Mouse (Mus musculus) hindbrain, embryonic 10.5 days (tissue): ENCODE measurements at regions not wholly inside any gene's neighbourhood (a gene's known extent, or its start where the extent isn't known, plus 50 kb on each side); places are given as distances from the start of the nearest gene placed in this dataset.

ENCODE experiments used
- DNase-seq: peaks from one replicate; pipeline ENCODE4 v3.0.0-alpha.2; 2017; ENCODE audit warnings: low spot score
- H3K27ac ChIP-seq: fragments of 300-500 bp; sonication (generic); 2 replicates; pipeline ENCODE4 v1.5.1; 2016; ENCODE audit warnings: mild to moderate bottlenecking, moderate library complexity
- H3K27me3 ChIP-seq: fragments of 300-500 bp; sonication (generic); 2 replicates; pipeline ENCODE4 v1.6.1; 2016; ENCODE audit warnings: mild to moderate bottlenecking; ENCODE audit not compliant: poor library complexity, insufficient read depth, severe bottlenecking
- H3K36me3 ChIP-seq: fragments of 300-500 bp; sonication (generic); 2 replicates; pipeline ENCODE4 v1.6.1; 2016; ENCODE audit warnings: mild to moderate bottlenecking, moderate library complexity
- H3K4me1 ChIP-seq: fragments of 300-500 bp; sonication (generic); replicated peaks from 2 replicates; pipeline ENCODE4 v1.6.1; 2016; ENCODE audit warnings: mild to moderate bottlenecking
- H3K4me3 ChIP-seq: fragments of 300-500 bp; sonication (generic); 2 replicates; pipeline ENCODE4 v1.5.1; 2016; ENCODE audit warnings: mild to moderate bottlenecking, moderate library complexity
- H3K9me3 ChIP-seq: fragments of 300-500 bp; sonication (generic); 2 replicates; pipeline ENCODE4 v1.6.1; 2016; ENCODE audit warnings: mild to moderate bottlenecking, moderate library complexity
- WGBS: fragments of 180-500 bp; shearing (Covaris S2); methylation state at CpG from one replicate; pipeline ENCODE4 v1.1.7; 2016; 5-methylcytosine and 5-hydroxymethylcytosine counted together

DNA sequence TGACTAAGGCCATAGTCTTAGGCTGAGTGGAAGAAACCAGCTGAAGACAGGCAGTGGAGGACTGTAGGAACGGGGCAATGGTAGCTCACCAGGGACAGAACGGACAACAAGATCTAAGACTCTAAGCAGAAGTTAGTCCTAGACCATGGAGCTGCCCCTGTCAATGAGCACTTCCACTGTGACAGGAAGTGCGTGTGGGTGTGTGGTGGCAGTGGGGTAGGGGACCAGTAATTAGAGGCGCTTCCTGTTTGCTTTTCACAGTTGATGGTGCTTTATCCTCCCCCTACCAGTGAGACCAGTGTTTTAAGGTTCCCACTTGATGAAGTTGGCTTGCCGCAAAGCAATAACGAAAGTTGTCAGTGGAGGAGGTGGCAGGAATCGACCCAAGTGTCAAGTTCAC is 168.4 kb upstream of the 4930535I16Rik start:
- no peak for DNase-seq
- no peaks in the 10 kb centered on the region for H3K36me3 ChIP-seq
- no peak overlapping the region for H3K4me3 ChIP-seq
- no peaks in the 10 kb centered on the region for H3K9me3 ChIP-seq
- 85% methylated on average over 7 of the region's 7 CpGs for WGBS
- peaks cover 2% of the 10 kb centered on the region; the same call in 1 of the 2 replicates for H3K4me1 ChIP-seq
- H3K27me3 ChIP-seq: no peaks in the 10 kb centered on the region
- no peak overlapping the region for H3K27ac ChIP-seq

DNA sequence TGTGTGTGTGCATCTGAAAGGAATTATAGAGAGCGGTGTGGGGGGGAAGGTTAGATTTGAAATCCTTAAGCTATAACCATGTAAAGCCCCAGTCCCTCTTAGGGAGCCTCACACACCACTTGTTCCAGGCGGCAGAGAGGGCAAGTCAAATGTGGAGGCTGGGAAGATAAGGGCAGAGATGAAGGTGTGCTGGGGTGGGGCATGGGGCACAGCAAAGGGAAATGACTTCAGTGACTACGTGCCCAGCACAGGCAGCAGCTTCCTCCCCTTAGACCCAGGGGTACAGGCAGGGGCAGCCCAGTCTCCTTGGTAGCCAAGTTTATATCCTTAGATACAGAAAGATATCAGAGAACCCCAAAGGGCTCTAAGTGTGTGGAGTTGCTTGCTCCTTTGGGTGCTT is 161.8 kb upstream of the 4930535I16Rik start:
- Histone ChIP-seq H3K4me3 (no peak overlapping the region), H3K27ac (no peak overlapping the region), H3K4me1 (no peaks in the 10 kb centered on the region), H3K9me3 (no peaks in the 10 kb centered on the region), H3K27me3 (no peaks in the 10 kb centered on the region), H3K36me3 (no peaks in the 10 kb centered on the region)
- no peak for DNase-seq
- WGBS: 79% methylated on average over 3 of the region's 3 CpGs

DNA sequence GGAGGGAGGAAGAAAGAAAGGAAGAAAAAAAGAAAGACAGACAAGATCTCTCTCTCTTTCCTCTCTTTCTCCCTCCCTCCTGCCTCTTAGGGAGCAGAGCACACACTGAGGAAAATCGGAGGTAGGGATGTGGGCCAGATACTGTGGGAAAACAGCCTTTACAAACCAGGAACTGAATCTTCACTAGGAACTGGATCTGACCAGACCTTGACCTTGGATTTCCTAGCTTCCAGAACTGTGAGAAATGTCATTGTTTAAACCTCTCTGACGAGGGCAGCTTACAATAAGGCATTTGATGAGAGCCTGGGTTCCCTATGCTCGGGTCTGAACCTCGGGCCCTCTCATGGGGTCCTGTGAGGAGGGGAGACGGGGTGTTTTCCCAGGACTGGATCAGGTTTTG is 157.7 kb upstream of the 4930535I16Rik start:
- DNase-seq: no peak
- Histone ChIP-seq H3K4me1 (no peaks in the 10 kb centered on the region), H3K27ac (no peak overlapping the region), H3K4me3 (no peak overlapping the region), H3K36me3 (no peaks in the 10 kb centered on the region), H3K9me3 (no peaks in the 10 kb centered on the region), H3K27me3 (no peaks in the 10 kb centered on the region)
- 76% methylated on average over 5 of the region's 5 CpGs for WGBS

DNA sequence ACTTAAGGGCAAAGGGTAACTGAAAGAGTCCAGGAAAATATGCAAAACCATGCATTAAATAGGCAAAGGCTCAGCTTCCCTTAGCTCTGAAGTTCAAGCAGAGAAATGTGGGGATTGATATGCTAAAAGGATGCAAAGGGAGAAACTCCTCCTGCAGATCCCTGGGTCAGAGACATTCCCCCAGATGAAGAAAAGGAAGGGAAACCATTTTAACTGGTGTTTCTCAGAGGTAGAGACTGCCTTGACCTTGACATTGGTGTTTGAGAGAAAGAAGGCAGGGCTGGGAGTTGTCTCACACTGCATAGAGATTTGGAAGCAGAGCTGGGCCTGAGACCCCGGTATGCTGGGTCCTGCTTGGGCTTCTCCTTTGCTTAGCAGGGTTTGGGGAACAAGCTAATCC is 155.8 kb upstream of the 4930535I16Rik start:
- Histone ChIP-seq H3K27me3 (no peaks in the 10 kb centered on the region), H3K36me3 (no peaks in the 10 kb centered on the region), H3K9me3 (no peaks in the 10 kb centered on the region), H3K27ac (no peak overlapping the region), H3K4me1 (no peaks in the 10 kb centered on the region), H3K4me3 (no peak overlapping the region)
- DNase-seq: no peak
- 79% methylated on average over 1 of the region's 1 CpGs for WGBS

- Histone ChIP-seq H3K4me1 (no peaks in the 10 kb centered on the region), H3K9me3 (no peaks in the 10 kb centered on the region), H3K36me3 (no peaks in the 10 kb centered on the region), H3K27me3 (no peaks in the 10 kb centered on the region; the same call in 1 of the 2 replicates), H3K27ac (no peak overlapping the region), H3K4me3 (no peak overlapping the region)
- 84% methylated on average over 3 of the region's 3 CpGs for WGBS
- DNase-seq: no peak
Observed at GRCm38 (mm10) chr4:124064601-124065000, 146.8 kb upstream of the 4930535I16Rik start.

DNA sequence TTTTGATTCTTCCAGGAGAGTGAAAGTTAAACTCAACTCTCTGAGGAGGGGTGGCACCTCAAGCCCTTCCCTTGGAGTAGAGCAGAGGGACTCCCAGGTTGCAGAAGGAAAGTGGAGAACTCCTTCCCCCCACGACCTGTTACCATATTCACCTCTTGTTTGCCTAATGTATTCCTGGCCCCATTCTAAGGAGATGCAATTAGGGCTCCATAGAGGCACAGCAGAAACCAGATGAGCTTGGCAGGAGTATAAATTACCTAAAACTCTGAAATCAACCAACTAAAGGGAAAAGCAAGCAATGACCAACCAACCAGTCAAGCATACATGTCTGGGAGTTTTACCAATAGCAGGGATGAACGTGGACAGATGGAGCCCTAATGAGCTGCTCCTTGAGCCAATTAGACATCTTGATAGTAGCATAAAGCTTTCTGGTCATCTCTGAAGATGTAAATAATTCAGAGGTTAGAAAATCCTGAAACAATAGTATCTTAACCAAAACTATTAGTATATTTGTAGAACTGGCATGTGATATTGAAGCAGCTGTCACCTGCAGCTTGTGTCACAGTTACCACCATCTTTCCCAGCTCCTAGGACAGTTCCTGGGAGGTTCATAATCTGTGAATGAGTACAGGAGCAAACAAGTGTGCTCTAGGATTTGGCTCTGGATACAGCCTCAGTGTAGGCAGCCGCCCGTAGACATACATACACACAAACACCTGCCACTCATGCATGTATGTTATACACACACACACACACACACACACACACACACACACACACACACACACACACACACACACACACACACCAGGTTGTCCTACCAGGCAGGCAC is 145.7 kb upstream of the 4930535I16Rik start:
- 80% methylated on average over 4 of the region's 4 CpGs for WGBS
- DNase-seq: no peak

DNA sequence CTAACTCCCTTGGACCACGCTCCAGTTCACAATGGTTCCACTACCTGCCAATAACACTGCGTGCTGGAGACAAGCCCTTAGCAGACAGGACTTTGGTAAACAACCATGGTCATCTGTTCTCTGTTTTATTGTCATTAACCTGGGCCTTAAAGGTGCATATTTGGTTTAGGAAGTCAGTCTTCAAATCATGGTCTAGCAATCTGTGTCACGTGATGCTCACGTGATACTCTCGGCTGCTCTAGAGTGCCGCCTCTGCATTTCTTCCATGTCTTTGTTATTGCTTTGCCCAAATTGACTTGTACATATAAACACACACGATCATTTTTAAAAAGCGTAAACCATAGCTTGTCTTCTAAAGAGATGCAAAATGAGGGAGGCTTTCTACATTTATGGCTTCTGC is 139.8 kb upstream of the 4930535I16Rik start:
- H3K4me3 ChIP-seq: no peak overlapping the region
- H3K9me3 ChIP-seq: no peaks in the 10 kb centered on the region
- H3K27me3 ChIP-seq: no peaks in the 10 kb centered on the region; the same call in 1 of the 2 replicates
- H3K4me1 ChIP-seq: no peaks in the 10 kb centered on the region
- WGBS: 93% methylated on average over 8 of the region's 8 CpGs
- no peak overlapping the region for H3K27ac ChIP-seq
- no peak for DNase-seq
- H3K36me3 ChIP-seq: no peaks in the 10 kb centered on the region

More for the DNA sequence above, 145.7 kb upstream of the 4930535I16Rik start:
- H3K36me3 ChIP-seq: no peaks in the 10 kb centered on the region
- no peaks in the 10 kb centered on the region; the same call in 1 of the 2 replicates for H3K27me3 ChIP-seq
- no peak overlapping the region for H3K27ac ChIP-seq
- no peaks in the 10 kb centered on the region for H3K9me3 ChIP-seq
- no peaks in the 10 kb centered on the region for H3K4me1 ChIP-seq
- no peak overlapping the region for H3K4me3 ChIP-seq

GRCm38 (mm10) chr4:124054240-124054760 is 136.5 kb upstream of the 4930535I16Rik start:
- DNase-seq: no peak
- Histone ChIP-seq H3K4me1 (no peaks in the 10 kb centered on the region), H3K4me3 (no peak overlapping the region), H3K9me3 (no peaks in the 10 kb centered on the region), H3K27me3 (no peaks in the 10 kb centered on the region), H3K27ac (no peak overlapping the region), H3K36me3 (no peaks in the 10 kb centered on the region)
- WGBS: 82% methylated on average over 1 of the region's 1 CpGs

DNA sequence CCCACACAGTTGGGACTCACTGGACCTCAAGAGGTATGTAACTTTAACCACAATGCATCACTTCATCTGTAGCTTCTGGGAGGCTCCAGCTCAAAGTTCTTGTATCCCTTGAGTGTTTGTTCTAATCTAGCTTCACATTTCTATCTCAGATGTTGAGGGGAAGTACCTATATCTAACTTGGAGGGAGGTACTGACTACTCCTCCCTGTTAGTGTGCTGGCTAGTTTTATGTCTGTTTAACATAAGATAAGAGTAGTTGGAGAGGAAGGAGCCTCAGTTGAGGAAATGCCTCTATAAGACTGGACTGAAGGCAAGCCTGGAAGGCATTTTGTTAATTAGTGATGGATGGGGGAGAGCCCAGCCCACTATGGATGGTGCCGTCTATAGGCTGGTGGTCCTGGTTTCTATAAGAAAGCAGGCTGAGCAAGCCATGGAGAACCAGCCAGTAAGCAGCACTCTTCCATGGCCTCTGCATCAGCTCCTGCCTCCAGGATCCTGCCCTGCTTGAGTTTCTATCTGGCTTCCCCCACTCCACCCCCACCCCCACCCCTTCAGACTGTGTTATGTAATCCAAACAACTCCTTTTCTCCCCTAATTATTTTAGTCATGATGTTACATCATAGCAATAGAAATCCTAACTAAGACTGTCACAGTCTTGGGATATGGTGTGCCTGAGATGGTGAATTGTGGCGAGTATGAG is 135.7 kb upstream of the 4930535I16Rik start:
- no peak overlapping the region for H3K27ac ChIP-seq
- H3K27me3 ChIP-seq: no peaks in the 10 kb centered on the region
- no peak overlapping the region for H3K4me3 ChIP-seq
- 92% methylated on average over 2 of the region's 2 CpGs for WGBS
- no peaks in the 10 kb centered on the region for H3K36me3 ChIP-seq
- no peaks in the 10 kb centered on the region for H3K9me3 ChIP-seq
- DNase-seq: no peak
- peaks cover 4% of the 10 kb centered on the region for H3K4me1 ChIP-seq

GRCm38 (mm10) chr4:124052387-124052786 is 134.6 kb upstream of the 4930535I16Rik start:
- 78% methylated on average over 2 of the region's 2 CpGs for WGBS
- H3K36me3 ChIP-seq: no peaks in the 10 kb centered on the region
- H3K27me3 ChIP-seq: no peaks in the 10 kb centered on the region
- H3K27ac ChIP-seq: no peak overlapping the region
- DNase-seq: no peak
- H3K4me1 ChIP-seq: peaks cover 13% of the 10 kb centered on the region
- H3K9me3 ChIP-seq: no peaks in the 10 kb centered on the region
- no peak overlapping the region for H3K4me3 ChIP-seq

DNA sequence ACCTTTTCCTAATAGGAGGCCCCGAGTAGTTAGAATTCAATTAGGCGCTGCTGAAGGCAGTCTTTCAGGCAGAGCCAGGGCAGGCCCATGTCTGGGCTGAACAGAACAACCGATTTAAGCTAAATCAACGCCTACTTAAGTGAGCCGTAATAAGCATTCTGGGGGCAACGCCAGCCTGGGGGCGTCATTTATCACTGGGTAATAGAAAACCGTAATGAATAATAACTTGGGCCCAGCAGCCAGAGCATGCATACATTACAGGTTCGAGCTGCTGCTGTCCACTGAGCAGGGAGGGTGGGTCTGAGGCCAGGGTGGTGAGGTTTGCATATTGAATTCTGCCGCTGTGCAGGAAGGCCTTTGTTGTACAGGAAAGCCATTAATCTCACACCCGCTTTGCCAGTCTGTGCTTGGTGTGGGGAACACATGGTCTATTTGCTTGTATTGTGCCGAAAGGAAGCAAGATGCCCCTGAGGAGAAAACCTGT is 130.6 kb upstream of the 4930535I16Rik start:
- peak; percentile 39 for DNase-seq
- no peaks in the 10 kb centered on the region for H3K9me3 ChIP-seq
- 53% methylated on average over 12 of the region's 12 CpGs for WGBS
- peaks cover 20% of the 10 kb centered on the region for H3K4me1 ChIP-seq
- H3K36me3 ChIP-seq: no peaks in the 10 kb centered on the region
- H3K27me3 ChIP-seq: no peaks in the 10 kb centered on the region
- H3K27ac ChIP-seq: peak overlapping the region; percentile 79
- H3K4me3 ChIP-seq: no peak overlapping the region

DNA sequence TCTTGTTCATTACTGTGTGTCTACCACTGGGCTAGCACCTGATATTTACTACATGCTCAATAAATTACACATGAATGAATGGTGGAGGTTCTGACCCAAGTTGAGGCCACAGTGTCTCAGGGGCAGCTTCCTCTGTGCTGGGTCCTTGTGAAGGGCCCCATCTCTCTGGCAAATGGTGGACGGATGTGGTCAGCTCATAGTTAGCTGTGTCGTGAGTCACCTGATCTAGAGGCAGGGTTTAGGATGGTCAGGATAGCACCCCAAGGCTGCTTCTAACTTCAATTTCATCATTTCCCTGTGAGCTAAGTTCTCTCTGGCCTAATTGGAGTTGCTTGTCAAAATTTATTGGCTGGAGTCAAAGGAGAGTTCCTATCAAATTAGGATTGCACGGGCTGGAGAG is 130.1 kb upstream of the 4930535I16Rik start:
- 77% methylated on average over 3 of the region's 3 CpGs for whole genome bisulfite sequencing

DNA sequence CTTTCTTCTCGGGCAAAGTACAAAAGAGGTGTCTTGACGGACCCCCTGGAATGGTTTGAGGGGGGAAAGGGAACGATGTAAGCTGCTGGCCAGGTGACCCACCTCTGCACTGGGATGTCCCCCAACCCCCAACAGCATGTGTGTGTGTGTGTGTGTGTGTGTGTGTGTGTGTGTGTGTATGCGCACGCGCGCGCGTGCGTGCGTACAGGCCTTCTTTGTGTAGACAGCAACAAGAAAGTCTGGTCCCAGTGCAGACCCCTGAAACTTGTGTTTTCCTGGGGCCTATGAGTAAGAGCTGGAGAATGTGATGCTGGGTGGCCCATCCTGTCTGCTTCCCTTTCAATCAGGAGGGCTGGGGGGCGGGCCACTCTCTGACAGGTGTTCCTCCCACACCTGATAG is 118.7 kb upstream of the 4930535I16Rik start:
- Histone ChIP-seq H3K27me3 (peaks cover 27% of the 10 kb centered on the region), H3K4me3 (no peak overlapping the region), H3K4me1 (peaks cover 50% of the 10 kb centered on the region), H3K27ac (peak overlapping the region; percentile 84), H3K9me3 (no peaks in the 10 kb centered on the region), H3K36me3 (no peaks in the 10 kb centered on the region)
- 57% methylated on average over 12 of the region's 12 CpGs for WGBS
- no peak for DNase-seq

More for the DNA sequence above, 130.1 kb upstream of the 4930535I16Rik start:
- DNase-seq: no peak
- Histone ChIP-seq H3K27me3 (no peaks in the 10 kb centered on the region), H3K9me3 (no peaks in the 10 kb centered on the region), H3K4me3 (no peak overlapping the region), H3K4me1 (peaks cover 20% of the 10 kb centered on the region), H3K36me3 (no peaks in the 10 kb centered on the region), H3K27ac (peak overlapping the region; percentile 79)
